Comparison of ENCODE assay signal across 11 mouse cellular contexts in the genomic region with DNA sequence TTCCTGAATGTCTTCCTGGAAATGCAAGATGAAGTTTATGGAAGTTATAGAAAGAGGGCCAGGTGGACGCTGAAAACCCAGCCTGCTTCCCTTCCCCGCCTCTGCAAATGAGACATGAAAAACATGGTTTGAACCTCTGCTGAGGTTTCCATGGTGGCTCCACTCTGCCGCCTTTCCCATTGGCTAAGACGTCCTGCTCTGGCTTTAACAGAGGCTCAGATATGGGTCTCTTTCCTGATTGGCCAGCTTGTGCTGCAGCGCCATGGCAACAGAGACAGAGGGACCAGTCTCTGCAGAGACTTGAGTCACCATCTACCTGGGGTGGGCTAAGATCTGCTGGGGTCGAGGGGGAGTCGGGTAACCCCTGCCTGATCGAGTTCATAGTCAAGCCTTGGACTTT. TPM values are rescaled to one million over a fixed set of nuclear protein-coding genes. Genes with fewer than 3 reads are reported as not detected.
DNase-seq lines count a peak whose midpoint lies in the region; ATAC-seq and TF ChIP-seq lines count a peak whose summit lies in the region.
"Had no signal": no experiment of that assay in that cellular context is flagged by ENCODE, and none has a peak within 500 bp of the region (broad histone marks: within the 10 kb centered on the region; RNA-seq: fewer than 3 reads in every experiment).

No protein-coding gene starts in this region.

- ATAC-seq in embryonic facial prominence, embryonic 14.5 days (ENCODE audit: low read depth), result peak; percentile 42; the same call in 1 of the 2 replicates
- peak; percentile 87 for ATAC-seq in forebrain, postnatal 0 days
- ATAC-seq in neural tube, embryonic 12.5 days (ENCODE audit: low FRiP score, low read depth), result peak; percentile 46; the same call in 1 of the 2 replicates
- no peak for ATAC-seq in stomach, postnatal 0 days (ENCODE audit: low FRiP score, low TSS enrichment)
- no peak for ATAC-seq in activated CD4-positive, CD25-positive, alpha-beta regulatory T cell, adult 4 months

- TF ChIP-seq CTCF in forebrain, postnatal 0 days (IDR thresholded peaks at IDR 0.05; ENCODE audit: low read depth), result no peak
- TF ChIP-seq CTCF in stomach, postnatal 0 days (IDR thresholded peaks at IDR 0.05; ENCODE audit: low read depth), result no peak

- H3K4me3 ChIP-seq in embryonic facial prominence, embryonic 14.5 days (ENCODE audit: low read depth, low read length), result no peak overlapping the region
- no peak overlapping the region for H3K4me3 ChIP-seq in forebrain, postnatal 0 days (ENCODE audit: low read depth, low read length)
- no peak overlapping the region for H3K4me3 ChIP-seq in neural tube, embryonic 12.5 days
- H3K4me3 ChIP-seq in stomach, postnatal 0 days (ENCODE audit: low read depth, low read length), result no peak overlapping the region

- TF ChIP-seq EP300 in stomach, postnatal 0 days (optimal IDR thresholded peaks at IDR 0.05), result no peak

- no peaks in the 10 kb centered on the region for H3K36me3 ChIP-seq in embryonic facial prominence, embryonic 14.5 days (ENCODE audit: control insufficient read depth, insufficient read depth, low read length)
- no peaks in the 10 kb centered on the region for H3K36me3 ChIP-seq in forebrain, postnatal 0 days (ENCODE audit: insufficient read depth)
- no peaks in the 10 kb centered on the region for H3K36me3 ChIP-seq in neural tube, embryonic 12.5 days
- no peaks in the 10 kb centered on the region for H3K36me3 ChIP-seq in stomach, postnatal 0 days (ENCODE audit: control insufficient read depth, insufficient read depth, low read length)

- H3K4me1 ChIP-seq in embryonic facial prominence, embryonic 14.5 days (ENCODE audit: control insufficient read depth, insufficient read depth, low read length), result no peaks in the 10 kb centered on the region
- peaks cover 31% of the 10 kb centered on the region for H3K4me1 ChIP-seq in forebrain, postnatal 0 days (ENCODE audit: insufficient read depth)
- H3K4me1 ChIP-seq in neural tube, embryonic 12.5 days, result peaks cover 28% of the 10 kb centered on the region
- no peaks in the 10 kb centered on the region for H3K4me1 ChIP-seq in stomach, postnatal 0 days (replicated peaks; ENCODE audit: control insufficient read depth, insufficient read depth)

- no peaks in the 10 kb centered on the region for H3K27me3 ChIP-seq in embryonic facial prominence, embryonic 14.5 days (replicated peaks; ENCODE audit: control insufficient read depth, insufficient read depth, low read length)
- no peaks in the 10 kb centered on the region for H3K27me3 ChIP-seq in forebrain, postnatal 0 days (ENCODE audit: insufficient read depth, low read length)
- no peaks in the 10 kb centered on the region for H3K27me3 ChIP-seq in neural tube, embryonic 12.5 days (replicated peaks)
- no peaks in the 10 kb centered on the region for H3K27me3 ChIP-seq in stomach, postnatal 0 days (ENCODE audit: control insufficient read depth, insufficient read depth, low read length)

- no peak overlapping the region for H3K4me2 ChIP-seq in embryonic facial prominence, embryonic 14.5 days (ENCODE audit: low read depth, low read length)
- H3K4me2 ChIP-seq in forebrain, postnatal 0 days (ENCODE audit: low read depth), result no peak overlapping the region
- H3K4me2 ChIP-seq in neural tube, embryonic 12.5 days (replicated peaks), result no peak overlapping the region
- no peak overlapping the region for H3K4me2 ChIP-seq in stomach, postnatal 0 days (replicated peaks; ENCODE audit: low read depth)

- 30% methylated on average over 8 of the region's 8 CpGs for WGBS in embryonic facial prominence, embryonic 14.5 days
- 30% methylated on average over 8 of the region's 8 CpGs for WGBS in forebrain, postnatal 0 days
- WGBS in neural tube, embryonic 12.5 days, result 36% methylated on average over 8 of the region's 8 CpGs
- WGBS in stomach, postnatal 0 days, result 38% methylated on average over 8 of the region's 8 CpGs

- H3K27ac ChIP-seq in embryonic facial prominence, embryonic 14.5 days (replicated peaks; ENCODE audit: low read depth, low read length), result no peak overlapping the region
- H3K27ac ChIP-seq in forebrain, postnatal 0 days (ENCODE audit: low read depth, low read length), result 0 out of 2 replicates have a peak overlapping the region, but pooled peaks have one; percentile 69
- no peak overlapping the region for H3K27ac ChIP-seq in neural tube, embryonic 12.5 days
- H3K27ac ChIP-seq in stomach, postnatal 0 days (replicated peaks), result no peak overlapping the region
- H3K27ac ChIP-seq: liver, embryonic 14.5 days had no signal

- H3K9ac ChIP-seq in embryonic facial prominence, embryonic 14.5 days (ENCODE audit: low read depth, low read length), result no peak overlapping the region
- H3K9ac ChIP-seq in forebrain, postnatal 0 days, result no peak overlapping the region
- H3K9ac ChIP-seq in neural tube, embryonic 12.5 days, result no peak overlapping the region
- no peak overlapping the region for H3K9ac ChIP-seq in stomach, postnatal 0 days (ENCODE audit: low read length)
- H3K9ac ChIP-seq: liver, embryonic 14.5 days had no signal

- H3K9me3 ChIP-seq in embryonic facial prominence, embryonic 14.5 days (ENCODE audit: control insufficient read depth, low read length), result no peaks in the 10 kb centered on the region
- no peaks in the 10 kb centered on the region for H3K9me3 ChIP-seq in forebrain, postnatal 0 days (ENCODE audit: low read length)
- H3K9me3 ChIP-seq in neural tube, embryonic 12.5 days, result no peaks in the 10 kb centered on the region
- no peaks in the 10 kb centered on the region for H3K9me3 ChIP-seq in stomach, postnatal 0 days (ENCODE audit: control insufficient read depth, low read length)

- DNase-seq in embryonic facial prominence, embryonic 14.5 days (ENCODE audit: low spot score), result no peak
- peak; percentile 70 for DNase-seq in forebrain, postnatal 0 days
- peak; percentile 62 to 82 for DNase-seq in left cerebral cortex, adult 18-20 months (ENCODE audit: low spot score in 2 of 2)
- no peak for DNase-seq in cerebellum, postnatal 4 days (ENCODE audit: low spot score in 2 of 2)
- DNase-seq in stomach, postnatal 0 days (ENCODE audit: low spot score), result no peak
- DNase-seq in thymus, postnatal 36 days, result no peak
- DNase-seq: kidney, adult 2 months; thymus, adult 2 months had no signal

RNA-seq across cellular contexts. Expression of a gene that starts 11.9 kb away (rescaled TPM):
- polyA plus RNA-seq in embryonic facial prominence, embryonic 14.5 days (2014; fragmentation: Nextera tagmentation; extraction: Ambion mirVana), result 395 and 410 TPM in 2 replicates
- 475 and 549 TPM in 2 replicates for total RNA-seq in forebrain, postnatal 0 days (2014; rRNA removed)
- 744 and 971 TPM in 2 replicates for polyA plus RNA-seq in forebrain, postnatal 0 days (2015; fragmentation: Nextera tagmentation; extraction: Ambion mirVana)
- 1,000 to 10,000 TPM; 1,087 to 1,156 TPM for total RNA-seq in left cerebral cortex, adult 18-20 months (2021)
- polyA plus RNA-seq in neural tube, embryonic 12.5 days (2016; fragmentation: Nextera tagmentation; extraction: Ambion mirVana), result 507 and 538 TPM in 2 replicates
- polyA plus RNA-seq in stomach, postnatal 0 days (2015; fragmentation: Nextera tagmentation; extraction: Ambion mirVana), result 214 and 219 TPM in 2 replicates
- polyA plus RNA-seq in activated CD4-positive, CD25-positive, alpha-beta regulatory T cell, adult 4 months (2017; shearing (Covaris generic)), result 100 to 1,000 TPM; 255 to 299 TPM

Comparison
In these comparisons a context has a peak if more than half of its experiments do, and no peak if none do; other contexts are left out.
1. ATAC-seq: peak in embryonic facial prominence, embryonic 14.5 days (single experiment), forebrain, postnatal 0 days (single experiment) and neural tube, embryonic 12.5 days (single experiment); none in stomach, postnatal 0 days (single experiment) and activated CD4-positive, CD25-positive, alpha-beta regulatory T cell, adult 4 months (single experiment).
2. DNase-seq: peak in forebrain, postnatal 0 days (single experiment) and left cerebral cortex, adult 18-20 months (2 of 2); none in embryonic facial prominence, embryonic 14.5 days (single experiment), cerebellum, postnatal 4 days (0 of 2), stomach, postnatal 0 days (single experiment) and thymus, postnatal 36 days (0 of 2).